Mouse (Mus musculus): ENCODE data around the gene Slf2.

Gene Slf2

GRCm38 (mm10) chr19:44983366-44983765 lies 52.4 kb downstream of the Slf2 start:
- DNase-seq (ENCODE audit: low spot score in 2 of 2), result no peak

GRCm38 (mm10) chr19:44984420-44984819 lies 53.5 kb downstream of the Slf2 start:
- DNase-seq (ENCODE audit: low spot score in 2 of 2), result no peak

GRCm38 (mm10) chr19:44985159-44985988 lies 54.4 kb downstream of the Slf2 start:
- no peak for DNase-seq (ENCODE audit: low spot score in 2 of 2)

GRCm38 (mm10) chr19:44987004-44987403 lies 56.1 kb downstream of the Slf2 start:
- no peak for DNase-seq (ENCODE audit: low spot score in 2 of 2)

- DNase-seq (ENCODE audit: low spot score in 2 of 2), result no peak
Measured at GRCm38 (mm10) chr19:44987851-44988250, 56.9 kb downstream of the Slf2 start.

GRCm38 (mm10) chr19:44988321-44988720 lies 57.4 kb downstream of the Slf2 start:
- no peak for DNase-seq (ENCODE audit: low spot score in 2 of 2)

GRCm38 (mm10) chr19:44988831-44989566 lies 58.0 kb downstream of the Slf2 start, which contains the start of gene Sema4g:
Gene Sema4g (plus strand): TSS chr19:44989101.
- DNase-seq (ENCODE audit: low spot score in 2 of 2), result no peak

GRCm38 (mm10) chr19:44989567-44990495 lies 58.9 kb downstream of the Slf2 start:
- DNase-seq (ENCODE audit: low spot score in 2 of 2), result no peak

- no peak for DNase-seq (ENCODE audit: low spot score in 2 of 2)
Measured at GRCm38 (mm10) chr19:44991031-44991430, 60.1 kb downstream of the Slf2 start.

- no peak for DNase-seq (ENCODE audit: low spot score in 2 of 2)
Measured at GRCm38 (mm10) chr19:44992246-44992645, 61.3 kb downstream of the Slf2 start.

GRCm38 (mm10) chr19:44992712-44993111 lies 61.8 kb downstream of the Slf2 start:
- DNase-seq (ENCODE audit: low spot score in 2 of 2), result no peak

GRCm38 (mm10) chr19:44997786-44998185 lies 66.8 kb downstream of the Slf2 start:
- DNase-seq (ENCODE audit: low spot score in 2 of 2), result no peak

GRCm38 (mm10) chr19:44999647-45000046 lies 68.7 kb downstream of the Slf2 start:
- no peak for DNase-seq (ENCODE audit: low spot score in 2 of 2)

- DNase-seq (ENCODE audit: low spot score in 2 of 2), result no peak
Measured at GRCm38 (mm10) chr19:45002301-45002700, 71.3 kb downstream of the Slf2 start.

- no peak for DNase-seq (ENCODE audit: low spot score in 2 of 2)
Measured at GRCm38 (mm10) chr19:45003740-45004516, 73.0 kb downstream of the Slf2 start.

GRCm38 (mm10) chr19:45005444-45005843 lies 74.5 kb downstream of the Slf2 start, which contains the start of gene Twnk:
Gene Twnk (plus strand): TSS chr19:45005663.
- DNase-seq (ENCODE audit: low spot score in 2 of 2), result no peak

- DNase-seq (ENCODE audit: low spot score in 2 of 2), result peak; percentile 94 to 98
Measured at GRCm38 (mm10) chr19:45005957-45006712, 75.2 kb downstream of the Slf2 start, which contains the start of gene Mrpl43. Gene Mrpl43 (minus strand): TSS chr19:45006442.

- no peak for DNase-seq (ENCODE audit: low spot score in 2 of 2)
Measured at GRCm38 (mm10) chr19:45007021-45007420, 76.1 kb downstream of the Slf2 start.

GRCm38 (mm10) chr19:45007425-45008191 lies 76.7 kb downstream of the Slf2 start:
- DNase-seq (ENCODE audit: low spot score in 2 of 2), result no peak
